Mouse (Mus musculus): ENCODE data around the gene Phyhipl. TPM values are rescaled to one million over a fixed set of nuclear protein-coding genes. Genes with fewer than 3 reads are reported as not detected.

The Phyhipl gene
- polyA plus RNA-seq, 1 experiment from 2014 or later: 4.0 TPM

DNA sequence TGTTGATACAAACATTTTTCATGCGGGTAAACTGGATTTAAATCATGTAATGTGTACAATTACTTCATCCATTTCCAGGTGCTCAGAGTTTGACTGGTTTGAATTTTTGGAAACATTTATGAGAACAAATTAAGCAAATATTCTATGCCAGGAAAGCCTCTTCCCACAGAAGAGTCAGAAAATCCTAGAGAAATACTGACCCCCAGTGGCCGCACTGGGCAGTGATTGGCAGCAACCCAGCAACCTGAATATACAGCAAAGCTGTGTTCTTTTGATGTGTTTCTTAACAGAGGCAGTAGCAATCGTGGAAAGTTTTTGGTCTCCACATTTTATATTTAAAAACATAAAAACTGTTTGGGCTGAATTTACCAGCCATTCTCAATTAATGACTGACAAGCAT lies 92.1 kb downstream of the Phyhipl start:
- WGBS: 16% methylated on average over 3 of the region's 3 CpGs
- no peak for ATAC-seq (ENCODE audit: insufficient number of reproducible peaks, low FRiP score, low TSS enrichment, low read depth)
- H3K4me1 ChIP-seq: no peaks in the 10 kb centered on the region

GRCm38 (mm10) chr10:70552531-70552930 lies 103.2 kb downstream of the Phyhipl start:
- H3K4me1 ChIP-seq: no peaks in the 10 kb centered on the region
- no peak overlapping the region for H3K4me2 ChIP-seq (replicated peaks)
- peaks cover 8% of the 10 kb centered on the region; the same call in 1 of the 2 replicates for H3K36me3 ChIP-seq
- H3K27me3 ChIP-seq: no peaks in the 10 kb centered on the region
- no peak overlapping the region for H3K9ac ChIP-seq
- H3K9me3 ChIP-seq (replicated peaks): no peaks in the 10 kb centered on the region
- H3K27ac ChIP-seq (replicated peaks): no peak overlapping the region
- no peak overlapping the region for H3K4me3 ChIP-seq (replicated peaks)
- WGBS: 93% methylated on average over 3 of the region's 3 CpGs
- no peak for ATAC-seq (ENCODE audit: insufficient number of reproducible peaks, low FRiP score, low TSS enrichment, low read depth)

More for the DNA sequence above, 92.1 kb downstream of the Phyhipl start:
- Histone ChIP-seq H3K4me3 (replicated peaks) (no peak overlapping the region), H3K36me3 (no peaks in the 10 kb centered on the region), H3K27ac (replicated peaks) (no peak overlapping the region), H3K9ac (no peak overlapping the region), H3K9me3 (replicated peaks) (no peaks in the 10 kb centered on the region), H3K4me2 (replicated peaks) (no peak overlapping the region), H3K27me3 (no peaks in the 10 kb centered on the region)

- ATAC-seq (ENCODE audit: insufficient number of reproducible peaks, low FRiP score, low TSS enrichment, low read depth): no peak
- H3K9ac ChIP-seq: no peak overlapping the region
- H3K4me3 ChIP-seq (replicated peaks): no peak overlapping the region
- 69% methylated on average over 6 of the region's 6 CpGs for WGBS
- no peak overlapping the region for H3K4me2 ChIP-seq (replicated peaks)
- H3K4me1 ChIP-seq: no peaks in the 10 kb centered on the region
- H3K9me3 ChIP-seq (replicated peaks): no peaks in the 10 kb centered on the region
- no peak overlapping the region for H3K27ac ChIP-seq (replicated peaks)
- H3K36me3 ChIP-seq: no peaks in the 10 kb centered on the region
- H3K27me3 ChIP-seq: no peaks in the 10 kb centered on the region
These were observed 112.9 kb downstream of the Phyhipl start for GRCm38 (mm10) chr10:70542857-70543256.

GRCm38 (mm10) chr10:70540456-70541195 lies 115.1 kb downstream of the Phyhipl start:
- WGBS: 84% methylated on average over 9 of the region's 9 CpGs
- Histone ChIP-seq H3K9ac (no peak overlapping the region), H3K4me3 (replicated peaks) (no peak overlapping the region), H3K27me3 (no peaks in the 10 kb centered on the region), H3K4me2 (replicated peaks) (no peak overlapping the region), H3K36me3 (no peaks in the 10 kb centered on the region), H3K27ac (replicated peaks) (no peak overlapping the region), H3K9me3 (replicated peaks) (no peaks in the 10 kb centered on the region), H3K4me1 (no peaks in the 10 kb centered on the region)
- ATAC-seq (ENCODE audit: insufficient number of reproducible peaks, low FRiP score, low TSS enrichment, low read depth): no peak

GRCm38 (mm10) chr10:70539251-70539650 lies 116.5 kb downstream of the Phyhipl start:
- Histone ChIP-seq H3K9me3 (replicated peaks) (no peaks in the 10 kb centered on the region), H3K27ac (replicated peaks) (no peak overlapping the region), H3K36me3 (no peaks in the 10 kb centered on the region), H3K4me3 (replicated peaks) (no peak overlapping the region), H3K4me1 (no peaks in the 10 kb centered on the region), H3K27me3 (no peaks in the 10 kb centered on the region), H3K9ac (no peak overlapping the region), H3K4me2 (replicated peaks) (no peak overlapping the region)
- no peak for ATAC-seq (ENCODE audit: insufficient number of reproducible peaks, low FRiP score, low TSS enrichment, low read depth)
- 96% methylated on average over 9 of the region's 9 CpGs for WGBS

DNA sequence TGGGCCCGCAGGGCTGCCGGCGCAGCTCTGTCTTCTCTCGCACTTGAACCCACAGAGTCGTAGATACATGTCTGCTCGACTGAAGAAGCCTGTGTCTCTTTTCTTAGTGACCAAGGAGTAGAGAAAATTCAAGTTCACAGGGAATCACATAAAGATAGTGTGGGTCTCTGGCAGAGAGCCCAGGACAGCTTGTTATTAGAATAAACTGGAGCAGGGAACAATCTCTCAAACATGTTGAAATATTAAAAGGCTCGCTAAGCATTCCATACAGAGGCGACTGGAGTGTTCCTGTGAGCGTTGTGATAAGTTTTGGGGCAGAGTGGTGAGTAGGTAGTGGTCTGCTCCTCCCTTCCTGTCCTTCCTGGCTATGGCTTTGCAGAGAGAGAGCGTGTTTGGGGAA lies 118.1 kb downstream of the Phyhipl start:
- no peaks in the 10 kb centered on the region for H3K27me3 ChIP-seq
- ATAC-seq (ENCODE audit: insufficient number of reproducible peaks, low FRiP score, low TSS enrichment, low read depth): no peak
- no peaks in the 10 kb centered on the region for H3K4me1 ChIP-seq
- H3K4me2 ChIP-seq (replicated peaks): no peak overlapping the region
- no peaks in the 10 kb centered on the region for H3K9me3 ChIP-seq (replicated peaks)
- no peak overlapping the region for H3K9ac ChIP-seq
- no peak overlapping the region for H3K27ac ChIP-seq (replicated peaks)
- H3K4me3 ChIP-seq (replicated peaks): no peak overlapping the region
- H3K36me3 ChIP-seq: no peaks in the 10 kb centered on the region
- 92% methylated on average over 10 of the region's 10 CpGs for WGBS

DNA sequence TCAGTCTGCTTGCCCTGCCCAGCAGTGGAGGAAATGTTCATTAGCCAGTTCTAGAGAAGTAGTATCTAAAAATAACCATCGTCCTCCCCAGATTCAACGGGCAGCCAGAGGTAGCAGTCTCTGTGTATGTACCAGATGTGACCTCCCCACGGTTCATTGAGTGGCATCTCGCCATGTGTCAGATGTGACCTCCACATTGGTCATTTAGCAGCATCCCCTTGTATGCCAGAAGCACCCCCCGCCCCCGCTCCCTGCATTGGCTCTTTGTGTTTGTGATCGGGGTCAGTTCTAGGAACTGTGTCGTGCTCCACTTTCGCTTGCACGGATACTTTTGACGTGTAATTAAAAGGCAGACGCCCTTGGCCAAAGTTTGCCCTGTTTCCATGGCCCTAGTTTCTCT lies 120.4 kb downstream of the Phyhipl start:
- H3K27ac ChIP-seq (replicated peaks): no peak overlapping the region
- no peak overlapping the region for H3K9ac ChIP-seq
- WGBS: 83% methylated on average over 12 of the region's 12 CpGs
- no peaks in the 10 kb centered on the region for H3K36me3 ChIP-seq
- H3K9me3 ChIP-seq (replicated peaks): no peaks in the 10 kb centered on the region
- ATAC-seq (ENCODE audit: insufficient number of reproducible peaks, low FRiP score, low TSS enrichment, low read depth): no peak
- H3K4me3 ChIP-seq (replicated peaks): no peak overlapping the region
- H3K4me1 ChIP-seq: no peaks in the 10 kb centered on the region
- H3K27me3 ChIP-seq: no peaks in the 10 kb centered on the region
- no peak overlapping the region for H3K4me2 ChIP-seq (replicated peaks)

DNA sequence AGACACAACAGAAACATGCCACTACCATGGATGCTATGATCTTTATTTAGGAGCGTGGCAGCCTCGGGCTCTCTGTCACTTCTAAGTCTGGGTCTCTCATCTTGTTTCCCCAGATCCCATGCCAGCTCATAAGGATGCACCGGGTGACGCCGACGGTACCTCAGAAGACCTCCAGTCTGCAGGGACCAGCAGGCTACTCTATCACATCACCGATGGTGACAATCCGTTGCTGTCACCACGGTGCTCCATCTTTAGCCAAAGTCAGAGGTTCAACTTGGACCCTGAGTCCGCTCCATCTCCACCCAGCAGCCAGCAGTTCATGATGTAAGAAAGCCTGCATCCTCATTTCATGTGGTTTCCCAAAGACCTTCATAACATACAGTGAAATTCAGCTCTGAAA lies 121.2 kb downstream of the Phyhipl start:
- Histone ChIP-seq H3K9ac (no peak overlapping the region), H3K9me3 (replicated peaks) (no peaks in the 10 kb centered on the region), H3K27ac (replicated peaks) (no peak overlapping the region), H3K36me3 (no peaks in the 10 kb centered on the region), H3K4me3 (replicated peaks) (no peak overlapping the region), H3K27me3 (no peaks in the 10 kb centered on the region), H3K4me2 (replicated peaks) (no peak overlapping the region), H3K4me1 (no peaks in the 10 kb centered on the region)
- ATAC-seq (ENCODE audit: insufficient number of reproducible peaks, low FRiP score, low TSS enrichment, low read depth): no peak
- 93% methylated on average over 10 of the region's 10 CpGs for WGBS

DNA sequence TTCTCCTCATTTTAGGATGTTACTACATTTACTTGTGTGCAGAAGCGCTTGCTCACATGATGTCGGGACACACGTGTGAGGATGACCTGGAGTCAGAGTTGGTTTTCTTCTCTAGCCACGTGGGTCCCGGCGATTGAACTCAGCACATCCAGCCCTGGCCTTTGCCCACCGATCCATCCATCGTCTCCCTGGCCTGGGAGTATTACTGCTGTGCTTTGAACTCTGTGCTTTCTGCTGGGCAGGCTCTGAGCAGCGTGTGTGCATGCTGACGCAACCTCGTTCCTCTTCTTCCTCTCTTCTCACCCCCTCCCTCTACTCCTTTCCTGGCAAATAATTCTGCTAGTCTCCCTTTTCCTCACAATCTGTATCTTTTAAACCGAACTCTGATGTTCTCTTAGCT lies 121.8 kb downstream of the Phyhipl start:
- Histone ChIP-seq H3K4me1 (no peaks in the 10 kb centered on the region), H3K36me3 (no peaks in the 10 kb centered on the region), H3K9ac (no peak overlapping the region), H3K27ac (replicated peaks) (no peak overlapping the region), H3K9me3 (replicated peaks) (no peaks in the 10 kb centered on the region), H3K4me2 (replicated peaks) (no peak overlapping the region), H3K27me3 (no peaks in the 10 kb centered on the region), H3K4me3 (replicated peaks) (no peak overlapping the region)
- ATAC-seq (ENCODE audit: insufficient number of reproducible peaks, low FRiP score, low TSS enrichment, low read depth): no peak
- WGBS: 91% methylated on average over 12 of the region's 12 CpGs

DNA sequence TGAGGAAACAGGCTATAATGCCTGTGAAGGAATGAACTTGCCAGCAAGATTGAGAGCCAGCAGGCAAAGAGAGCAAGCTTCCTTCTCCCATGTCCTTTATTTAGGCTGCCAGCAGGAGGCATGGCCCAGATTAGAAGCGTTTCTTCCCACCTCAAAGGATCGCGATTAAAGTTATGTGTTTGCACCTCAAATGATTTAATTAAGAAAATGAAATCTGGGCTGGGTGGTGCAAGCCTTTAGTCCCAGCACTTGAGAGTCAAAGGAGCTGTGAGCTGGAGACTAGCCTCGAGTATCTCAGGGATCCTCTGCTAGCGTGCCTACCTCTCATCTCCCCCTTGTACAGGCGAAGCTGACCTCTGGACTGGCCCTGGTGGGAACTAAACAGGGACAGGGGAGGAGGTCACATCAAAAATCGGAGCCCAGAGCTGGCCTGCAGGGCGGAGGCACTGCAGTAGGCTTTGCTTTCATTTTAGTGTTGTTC lies 122.4 kb downstream of the Phyhipl start:
- Histone ChIP-seq H3K36me3 (no peaks in the 10 kb centered on the region), H3K27ac (replicated peaks) (no peak overlapping the region), H3K4me1 (no peaks in the 10 kb centered on the region), H3K9ac (no peak overlapping the region), H3K27me3 (no peaks in the 10 kb centered on the region), H3K9me3 (replicated peaks) (no peaks in the 10 kb centered on the region), H3K4me2 (replicated peaks) (no peak overlapping the region), H3K4me3 (replicated peaks) (no peak overlapping the region)
- WGBS: 76% methylated on average over 8 of the region's 8 CpGs
- no peak for ATAC-seq (ENCODE audit: insufficient number of reproducible peaks, low FRiP score, low TSS enrichment, low read depth)

DNA sequence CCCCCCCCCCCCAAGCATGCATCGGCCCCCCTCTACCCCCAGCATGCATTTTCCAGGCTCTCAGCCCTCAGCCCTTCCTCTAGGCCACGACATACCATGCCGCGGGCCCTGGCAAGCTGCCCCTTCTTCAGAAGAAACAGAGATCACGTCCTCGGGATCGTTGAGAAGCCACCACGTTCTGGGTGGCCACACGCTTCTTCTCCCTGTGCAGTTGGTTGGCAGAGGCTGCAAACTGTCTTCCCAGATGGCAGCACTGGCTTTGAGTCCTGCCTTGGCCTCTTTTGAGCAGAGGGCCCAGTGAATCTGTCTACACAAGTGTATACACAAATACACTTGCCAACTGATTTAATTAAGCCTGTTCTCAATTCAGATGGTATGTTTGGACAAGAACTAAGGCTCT lies 123.5 kb downstream of the Phyhipl start:
- H3K4me2 ChIP-seq (replicated peaks): no peak overlapping the region
- no peak overlapping the region for H3K27ac ChIP-seq (replicated peaks)
- H3K36me3 ChIP-seq: no peaks in the 10 kb centered on the region
- no peak overlapping the region for H3K4me3 ChIP-seq (replicated peaks)
- H3K27me3 ChIP-seq: no peaks in the 10 kb centered on the region
- WGBS: 66% methylated on average over 9 of the region's 9 CpGs
- no peaks in the 10 kb centered on the region for H3K9me3 ChIP-seq (replicated peaks)
- no peak for ATAC-seq (ENCODE audit: insufficient number of reproducible peaks, low FRiP score, low TSS enrichment, low read depth)
- no peak overlapping the region for H3K9ac ChIP-seq
- no peaks in the 10 kb centered on the region for H3K4me1 ChIP-seq

Data from embryonic facial prominence, embryonic 15.5 days (tissue).